Mouse (Mus musculus): ENCODE measurements at regions not wholly inside any gene's neighbourhood (a gene's known extent, or its start where the extent isn't known, plus 50 kb on each side); places are given as distances from the start of the nearest gene placed in this dataset.

DNA sequence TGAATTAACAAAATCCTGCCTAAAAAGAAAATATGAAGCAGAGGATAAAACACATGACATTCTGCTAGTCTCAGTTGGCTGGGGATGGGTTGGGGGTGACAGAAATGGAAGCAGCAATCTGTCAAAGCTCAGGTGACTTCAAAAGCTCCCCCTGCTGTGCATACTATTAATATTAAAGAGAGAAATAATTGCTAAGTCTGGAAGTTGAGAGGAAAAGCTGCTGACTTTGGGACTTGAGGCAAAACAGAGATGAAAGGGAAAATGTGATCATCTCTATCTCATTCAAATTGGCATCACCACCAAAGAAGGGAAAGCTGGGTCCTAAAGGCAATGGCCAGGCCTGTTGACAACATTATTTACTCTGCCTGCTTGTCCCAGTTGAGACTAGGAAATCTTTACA, 90.8 kb downstream of the Rpe65 start:
- no peak overlapping the region for H3K27ac ChIP-seq (ENCODE audit: low read length)
- H3K4me2 ChIP-seq (replicated peaks; ENCODE audit: low read depth, low read length) = no peak overlapping the region
- no peaks in the 10 kb centered on the region for H3K9me3 ChIP-seq (ENCODE audit: low read length)
- H3K4me1 ChIP-seq (ENCODE audit: insufficient read depth, low read depth, low read length) = no peaks in the 10 kb centered on the region
- ATAC-seq (no peak), DNase-seq (ENCODE audit: low spot score) (no peak)
- H3K9ac ChIP-seq (replicated peaks; ENCODE audit: low read depth) = no peak overlapping the region
- H3K27me3 ChIP-seq (replicated peaks; ENCODE audit: insufficient read depth, low read length) = no peaks in the 10 kb centered on the region
- no peak for TF ChIP-seq EP300 (IDR thresholded peaks at IDR 0.05)
- TF ChIP-seq CTCF (IDR thresholded peaks at IDR 0.05) = no peak
- H3K36me3 ChIP-seq (ENCODE audit: insufficient read depth, low read length) = no peaks in the 10 kb centered on the region
- no peak overlapping the region for H3K4me3 ChIP-seq (ENCODE audit: low read depth, low read length)

DNA sequence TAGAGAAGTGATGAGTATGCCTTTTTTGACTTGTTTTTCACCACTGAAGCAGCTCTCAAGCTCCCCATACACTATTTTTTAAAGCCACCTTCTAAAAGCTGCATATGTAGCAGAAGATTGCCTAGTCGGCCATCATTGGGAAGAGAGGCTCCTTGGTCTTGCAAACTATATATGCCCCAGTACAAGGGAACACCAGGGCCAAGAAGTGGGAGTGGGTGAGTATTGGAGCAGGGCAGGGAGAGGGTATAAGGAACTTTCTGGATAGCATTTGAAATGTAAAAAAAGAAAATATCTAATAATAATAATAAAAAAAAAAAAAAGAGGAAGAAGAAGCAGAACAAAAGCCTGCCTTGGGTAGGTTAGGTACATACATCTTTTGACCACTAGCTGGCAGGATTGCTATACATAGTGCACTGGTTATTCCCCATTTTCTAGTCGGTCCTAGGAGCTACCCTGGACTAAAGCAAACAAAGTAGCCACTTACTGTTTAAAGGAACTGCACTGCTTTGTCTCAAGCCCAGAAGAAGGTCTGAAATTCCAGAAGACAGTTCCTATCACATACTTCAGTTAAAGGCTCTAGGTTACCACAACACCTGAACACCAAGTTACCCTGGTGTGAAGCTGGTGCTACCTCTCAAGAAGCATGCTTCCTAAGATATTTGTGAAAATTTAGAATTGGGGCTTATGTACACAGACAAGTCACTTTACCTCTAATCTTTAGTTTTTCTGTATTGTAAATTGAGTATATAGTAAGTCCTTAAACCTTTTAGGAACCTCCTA, 114.9 kb upstream of the Wls start:
- no peak overlapping the region for H3K9ac ChIP-seq (replicated peaks; ENCODE audit: low read depth)
- no peaks in the 10 kb centered on the region for H3K27me3 ChIP-seq (replicated peaks; ENCODE audit: insufficient read depth, low read length)
- no peaks in the 10 kb centered on the region for H3K9me3 ChIP-seq (ENCODE audit: low read length)
- DNase-seq (ENCODE audit: low spot score) = peak; percentile 80
- H3K4me3 ChIP-seq (ENCODE audit: low read depth, low read length) = no peak overlapping the region
- H3K27ac ChIP-seq (ENCODE audit: low read length) = no peak overlapping the region
- H3K36me3 ChIP-seq (ENCODE audit: insufficient read depth, low read length) = no peaks in the 10 kb centered on the region
- no peaks in the 10 kb centered on the region for H3K4me1 ChIP-seq (ENCODE audit: insufficient read depth, low read depth, low read length)
- WGBS = 19% methylated on average over 2 of the region's 2 CpGs
- H3K4me2 ChIP-seq (replicated peaks; ENCODE audit: low read depth, low read length) = no peak overlapping the region
- TF ChIP-seq EP300 (IDR thresholded peaks at IDR 0.05) = no peak
- TF ChIP-seq CTCF (IDR thresholded peaks at IDR 0.05) = peak; percentile 79
- peak; percentile 85 for ATAC-seq

DNA sequence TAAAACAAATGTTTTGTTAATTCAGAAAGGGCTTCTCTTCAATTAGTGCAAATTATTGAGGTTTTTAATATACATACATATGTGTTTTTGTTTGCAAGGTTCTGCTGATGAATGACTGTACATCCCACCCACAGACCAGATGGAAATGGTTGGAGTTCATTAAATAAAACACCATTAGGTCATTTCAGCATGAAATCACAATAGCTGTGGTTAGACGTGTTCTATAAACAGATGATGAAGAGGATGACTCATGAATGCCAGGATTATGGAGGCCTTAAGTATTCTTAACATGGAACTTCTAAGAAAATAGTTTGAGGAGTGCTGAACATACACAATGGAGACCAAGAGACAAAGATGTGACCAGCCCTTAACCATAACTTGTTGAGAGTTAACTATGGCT, 107.3 kb upstream of the Wls start:
- no peaks in the 10 kb centered on the region for H3K27me3 ChIP-seq (replicated peaks; ENCODE audit: insufficient read depth, low read length)
- no peaks in the 10 kb centered on the region for H3K9me3 ChIP-seq (ENCODE audit: low read length)
- 36% methylated on average over 1 of the region's 1 CpGs for WGBS
- H3K27ac ChIP-seq (ENCODE audit: low read length) = no peak overlapping the region
- TF ChIP-seq EP300 (IDR thresholded peaks at IDR 0.05) (no peak), CTCF (IDR thresholded peaks at IDR 0.05) (no peak)
- no peak overlapping the region for H3K4me2 ChIP-seq (replicated peaks; ENCODE audit: low read depth, low read length)
- no peaks in the 10 kb centered on the region for H3K4me1 ChIP-seq (ENCODE audit: insufficient read depth, low read depth, low read length)
- H3K4me3 ChIP-seq (ENCODE audit: low read depth, low read length) = no peak overlapping the region
- H3K36me3 ChIP-seq (ENCODE audit: insufficient read depth, low read length) = no peaks in the 10 kb centered on the region
- H3K9ac ChIP-seq (replicated peaks; ENCODE audit: low read depth) = no peak overlapping the region
- ATAC-seq (no peak), DNase-seq (ENCODE audit: low spot score) (no peak)

DNA sequence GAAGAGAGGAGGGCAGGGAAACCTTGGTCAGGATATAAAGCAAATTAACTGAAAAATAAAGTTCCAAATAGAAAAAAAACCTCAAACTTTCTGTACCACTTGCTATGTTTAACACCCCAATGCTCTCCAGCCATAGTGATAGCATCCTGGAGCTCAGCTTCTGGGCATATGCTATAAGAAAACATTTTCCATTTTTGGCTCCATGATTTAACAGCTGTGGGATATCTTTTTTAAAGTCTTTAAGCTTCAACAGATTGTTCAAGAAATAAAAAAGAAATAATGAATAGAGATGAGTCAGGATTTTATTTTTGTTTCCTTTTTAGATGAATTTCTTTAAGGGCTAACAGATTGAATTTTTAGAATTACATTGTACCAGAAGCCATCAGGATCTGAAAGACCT, 106.3 kb upstream of the Wls start:
- DNase-seq (ENCODE audit: low spot score) = no peak
- TF ChIP-seq EP300 (IDR thresholded peaks at IDR 0.05) (no peak), CTCF (IDR thresholded peaks at IDR 0.05) (no peak)
- ATAC-seq = no peak
- Histone ChIP-seq H3K36me3 (ENCODE audit: insufficient read depth, low read length) (no peaks in the 10 kb centered on the region), H3K4me2 (replicated peaks; ENCODE audit: low read depth, low read length) (no peak overlapping the region), H3K4me1 (ENCODE audit: insufficient read depth, low read depth, low read length) (no peaks in the 10 kb centered on the region), H3K9me3 (ENCODE audit: low read length) (no peaks in the 10 kb centered on the region), H3K9ac (replicated peaks; ENCODE audit: low read depth) (no peak overlapping the region), H3K4me3 (ENCODE audit: low read depth, low read length) (no peak overlapping the region), H3K27ac (ENCODE audit: low read length) (no peak overlapping the region), H3K27me3 (replicated peaks; ENCODE audit: insufficient read depth, low read length) (no peaks in the 10 kb centered on the region)

DNA sequence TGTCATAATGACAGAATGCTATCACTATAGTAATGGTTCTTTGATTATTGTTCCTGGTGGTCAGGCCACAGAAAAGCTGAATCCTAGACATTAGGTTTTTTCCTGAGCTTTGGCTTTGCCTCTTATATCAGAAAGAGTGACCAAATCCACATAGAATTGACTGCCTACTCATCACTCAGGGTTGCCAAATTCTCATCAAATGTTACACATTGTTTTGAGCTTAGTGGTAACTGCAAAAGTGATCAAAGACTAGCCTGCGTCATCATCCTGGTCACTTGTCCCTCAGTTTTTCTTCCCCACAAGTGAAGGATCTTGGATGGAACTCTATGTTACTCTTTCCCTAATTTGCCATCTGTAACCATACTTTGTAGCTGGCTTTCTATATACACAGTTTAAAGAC, 104.9 kb upstream of the Wls start:
- Histone ChIP-seq H3K9me3 (ENCODE audit: low read length) (no peaks in the 10 kb centered on the region), H3K27ac (ENCODE audit: low read length) (no peak overlapping the region), H3K36me3 (ENCODE audit: insufficient read depth, low read length) (no peaks in the 10 kb centered on the region), H3K9ac (replicated peaks; ENCODE audit: low read depth) (no peak overlapping the region), H3K4me3 (ENCODE audit: low read depth, low read length) (no peak overlapping the region), H3K4me1 (ENCODE audit: insufficient read depth, low read depth, low read length) (no peaks in the 10 kb centered on the region), H3K4me2 (replicated peaks; ENCODE audit: low read depth, low read length) (no peak overlapping the region), H3K27me3 (replicated peaks; ENCODE audit: insufficient read depth, low read length) (no peaks in the 10 kb centered on the region)
- ATAC-seq (no peak), DNase-seq (ENCODE audit: low spot score) (no peak)
- 90% methylated on average over 1 of the region's 1 CpGs for WGBS
- TF ChIP-seq CTCF (IDR thresholded peaks at IDR 0.05) = no peak

DNA sequence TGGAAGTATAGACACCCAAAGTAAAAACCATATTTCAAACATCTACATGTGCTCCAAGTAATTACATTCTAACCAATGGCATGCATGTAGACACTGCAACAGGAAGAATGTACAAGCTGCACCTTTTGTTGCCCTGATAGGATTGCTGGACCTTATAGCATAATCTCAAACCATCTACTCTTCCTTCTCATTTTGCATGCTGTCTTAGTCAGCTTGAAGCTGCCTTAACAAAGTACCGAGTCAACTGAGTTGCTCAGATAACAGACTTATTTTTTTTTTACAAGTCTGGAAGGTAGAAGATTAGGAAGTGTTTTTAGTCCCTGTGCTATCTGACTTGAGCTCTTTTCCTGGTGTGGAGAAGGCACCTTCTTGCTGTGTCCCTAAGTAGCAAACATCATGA, 103.4 kb upstream of the Wls start:
- Histone ChIP-seq H3K36me3 (ENCODE audit: insufficient read depth, low read length) (no peaks in the 10 kb centered on the region), H3K27ac (ENCODE audit: low read length) (no peak overlapping the region), H3K4me1 (ENCODE audit: insufficient read depth, low read depth, low read length) (no peaks in the 10 kb centered on the region), H3K9ac (replicated peaks; ENCODE audit: low read depth) (no peak overlapping the region), H3K4me3 (ENCODE audit: low read depth, low read length) (no peak overlapping the region), H3K4me2 (replicated peaks; ENCODE audit: low read depth, low read length) (no peak overlapping the region), H3K9me3 (ENCODE audit: low read length) (no peaks in the 10 kb centered on the region), H3K27me3 (replicated peaks; ENCODE audit: insufficient read depth, low read length) (no peaks in the 10 kb centered on the region)
- TF ChIP-seq EP300 (IDR thresholded peaks at IDR 0.05) (no peak), CTCF (IDR thresholded peaks at IDR 0.05) (no peak)
- no peak for DNase-seq (ENCODE audit: low spot score)
- ATAC-seq = no peak
- WGBS = 60% methylated on average over 1 of the region's 1 CpGs

Measured in lung, postnatal 0 days (tissue).